Mouse (Mus musculus): ENCODE measurements around the gene Gm45716. TPM values are rescaled to one million over a fixed set of nuclear protein-coding genes. Genes with fewer than 3 reads are reported as not detected.

The Gm45716 gene
- polyA plus RNA-seq, 1 experiment, result 3.0 TPM

- WGBS, result 12% methylated on average over 4 of the region's 4 CpGs
- Histone ChIP-seq H3K36me3 (ENCODE audit: control insufficient read depth, insufficient read depth, low read length) (no peaks in the 10 kb centered on the region), H3K27me3 (ENCODE audit: control insufficient read depth, insufficient read depth, low read length) (no peaks in the 10 kb centered on the region), H3K4me1 (ENCODE audit: control insufficient read depth, insufficient read depth, insufficient read length, low read length) (peaks cover 2% of the 10 kb centered on the region; the same call in 1 of the 2 replicates), H3K27ac (ENCODE audit: insufficient read depth, low read depth, low read length) (peak overlapping the region; percentile 13), H3K4me3 (ENCODE audit: low read depth, low read length) (no peak overlapping the region)
- TF ChIP-seq POLR2A (IDR thresholded peaks at IDR 0.05; ENCODE audit: low read depth, low read length) (no peak), CTCF (IDR thresholded peaks at IDR 0.05; ENCODE audit: extremely low read depth, insufficient read length, insufficient replicate concordance, low read depth, low read length) (no peak)
These were observed 2.7 kb upstream of the Gm45716 start for GRCm38 (mm10) chr11:90184756-90185155.

DNA sequence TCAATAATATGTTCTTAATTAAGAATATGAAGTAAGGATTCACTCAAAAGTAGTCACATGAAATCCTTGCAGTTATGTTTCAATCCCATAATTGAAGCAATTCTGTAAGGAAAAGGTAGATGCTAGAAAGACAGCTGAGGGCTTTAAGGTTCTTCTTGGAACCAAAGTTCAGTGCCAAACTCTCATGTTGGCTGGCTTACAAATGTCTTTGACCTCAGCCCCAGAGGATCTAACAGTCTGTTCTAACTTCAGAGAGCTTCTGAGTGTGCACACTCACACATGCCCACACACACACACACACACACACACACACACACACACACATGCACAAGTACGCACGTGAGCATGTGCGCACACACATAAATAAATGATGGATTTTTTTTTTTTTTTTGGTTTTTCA, 2.7 kb downstream of the Gm45716 start:
- no peaks in the 10 kb centered on the region for H3K36me3 ChIP-seq (ENCODE audit: control insufficient read depth, insufficient read depth, low read length)
- no peak overlapping the region for H3K4me3 ChIP-seq (ENCODE audit: low read depth, low read length)
- H3K4me1 ChIP-seq (ENCODE audit: control insufficient read depth, insufficient read depth, insufficient read length, low read length), result no peaks in the 10 kb centered on the region
- H3K27ac ChIP-seq (ENCODE audit: insufficient read depth, low read depth, low read length), result no peak overlapping the region
- no peak for TF ChIP-seq CTCF (IDR thresholded peaks at IDR 0.05; ENCODE audit: extremely low read depth, insufficient read length, insufficient replicate concordance, low read depth, low read length)
- TF ChIP-seq POLR2A (IDR thresholded peaks at IDR 0.05; ENCODE audit: low read depth, low read length), result no peak
- WGBS, result 91% methylated on average over 3 of the region's 3 CpGs
- H3K27me3 ChIP-seq (ENCODE audit: control insufficient read depth, insufficient read depth, low read length), result no peaks in the 10 kb centered on the region

- no peak overlapping the region for H3K4me3 ChIP-seq (ENCODE audit: low read depth, low read length)
- TF ChIP-seq CTCF (IDR thresholded peaks at IDR 0.05; ENCODE audit: extremely low read depth, insufficient read length, insufficient replicate concordance, low read depth, low read length) (no peak), POLR2A (IDR thresholded peaks at IDR 0.05; ENCODE audit: low read depth, low read length) (no peak)
- no peak overlapping the region for H3K27ac ChIP-seq (ENCODE audit: insufficient read depth, low read depth, low read length)
- H3K36me3 ChIP-seq (ENCODE audit: control insufficient read depth, insufficient read depth, low read length), result no peaks in the 10 kb centered on the region
- peaks cover 5% of the 10 kb centered on the region for H3K4me1 ChIP-seq (ENCODE audit: control insufficient read depth, insufficient read depth, insufficient read length, low read length)
- 74% methylated on average over 1 of the region's 1 CpGs for WGBS
- no peaks in the 10 kb centered on the region for H3K27me3 ChIP-seq (ENCODE audit: control insufficient read depth, insufficient read depth, low read length)
These were observed 7.5 kb downstream of the Gm45716 start for GRCm38 (mm10) chr11:90194946-90195345.

DNA sequence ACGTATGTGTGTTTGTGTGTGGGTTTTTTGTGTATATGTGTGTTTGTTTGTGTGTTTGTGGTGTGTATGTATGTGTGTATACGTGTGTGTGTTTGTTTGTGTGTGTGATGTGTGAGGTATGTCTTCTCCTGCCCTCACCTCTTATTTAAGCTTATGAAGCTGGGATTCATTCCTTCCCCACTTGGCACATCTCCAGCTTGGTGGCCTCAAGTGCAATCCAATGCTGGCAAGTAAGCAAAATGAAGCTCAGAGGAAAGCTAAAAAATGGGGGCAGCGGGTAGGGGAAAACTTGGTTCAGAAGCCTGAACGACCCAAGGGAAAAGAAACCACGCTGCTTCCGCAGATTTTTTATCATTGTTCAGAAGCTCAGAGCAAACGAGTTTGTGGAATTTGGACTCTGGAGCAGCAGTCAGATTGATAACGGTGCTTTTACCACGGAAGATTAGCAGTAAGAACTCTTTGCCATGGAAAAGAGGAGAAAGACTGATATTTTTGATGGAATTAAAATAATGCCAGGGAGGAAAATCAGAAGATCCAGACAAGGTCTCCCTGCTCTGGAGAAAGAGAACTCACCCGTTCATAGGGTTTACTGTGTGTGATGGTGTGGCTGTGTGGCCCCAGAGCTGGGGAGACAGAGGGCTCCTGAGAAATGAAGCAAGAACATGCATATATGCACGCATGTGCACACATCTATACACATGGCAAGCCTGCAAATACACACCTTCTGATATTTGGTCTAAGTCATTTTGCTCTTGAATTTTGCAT, 8.5 kb downstream of the Gm45716 start:
- no peaks in the 10 kb centered on the region for H3K27me3 ChIP-seq (ENCODE audit: control insufficient read depth, insufficient read depth, low read length)
- H3K4me3 ChIP-seq (ENCODE audit: low read depth, low read length), result no peak overlapping the region
- WGBS, result 27% methylated on average over 11 of the region's 11 CpGs
- no peaks in the 10 kb centered on the region for H3K36me3 ChIP-seq (ENCODE audit: control insufficient read depth, insufficient read depth, low read length)
- H3K27ac ChIP-seq (ENCODE audit: insufficient read depth, low read depth, low read length), result peak overlapping the region; percentile 64
- peaks cover 5% of the 10 kb centered on the region for H3K4me1 ChIP-seq (ENCODE audit: control insufficient read depth, insufficient read depth, insufficient read length, low read length)
- TF ChIP-seq POLR2A (IDR thresholded peaks at IDR 0.05; ENCODE audit: low read depth, low read length) (no peak), CTCF (IDR thresholded peaks at IDR 0.05; ENCODE audit: extremely low read depth, insufficient read length, insufficient replicate concordance, low read depth, low read length) (no peak)

GRCm38 (mm10) chr11:90196521-90197215, 9.2 kb downstream of the Gm45716 start:
- WGBS, result 19% methylated on average over 12 of the region's 12 CpGs
- Histone ChIP-seq H3K4me3 (ENCODE audit: low read depth, low read length) (no peak overlapping the region), H3K27ac (ENCODE audit: insufficient read depth, low read depth, low read length) (peak overlapping the region; percentile 57), H3K4me1 (ENCODE audit: control insufficient read depth, insufficient read depth, insufficient read length, low read length) (peaks cover 5% of the 10 kb centered on the region), H3K36me3 (ENCODE audit: control insufficient read depth, insufficient read depth, low read length) (no peaks in the 10 kb centered on the region), H3K27me3 (ENCODE audit: control insufficient read depth, insufficient read depth, low read length) (no peaks in the 10 kb centered on the region)
- TF ChIP-seq POLR2A (IDR thresholded peaks at IDR 0.05; ENCODE audit: low read depth, low read length), result no peak
- TF ChIP-seq CTCF (IDR thresholded peaks at IDR 0.05; ENCODE audit: extremely low read depth, insufficient read length, insufficient replicate concordance, low read depth, low read length), result no peak

- WGBS, result 75% methylated on average over 5 of the region's 5 CpGs
- no peak for TF ChIP-seq POLR2A (IDR thresholded peaks at IDR 0.05; ENCODE audit: low read depth, low read length)
- TF ChIP-seq CTCF (IDR thresholded peaks at IDR 0.05; ENCODE audit: extremely low read depth, insufficient read length, insufficient replicate concordance, low read depth, low read length), result no peak
- H3K27me3 ChIP-seq (ENCODE audit: control insufficient read depth, insufficient read depth, low read length), result no peaks in the 10 kb centered on the region
- H3K27ac ChIP-seq (ENCODE audit: insufficient read depth, low read depth, low read length), result no peak overlapping the region
- H3K4me3 ChIP-seq (ENCODE audit: low read depth, low read length), result no peak overlapping the region
- H3K4me1 ChIP-seq (ENCODE audit: control insufficient read depth, insufficient read depth, insufficient read length, low read length), result peaks cover 5% of the 10 kb centered on the region
- H3K36me3 ChIP-seq (ENCODE audit: control insufficient read depth, insufficient read depth, low read length), result no peaks in the 10 kb centered on the region
These were observed 10.6 kb downstream of the Gm45716 start for GRCm38 (mm10) chr11:90198048-90198447.

DNA sequence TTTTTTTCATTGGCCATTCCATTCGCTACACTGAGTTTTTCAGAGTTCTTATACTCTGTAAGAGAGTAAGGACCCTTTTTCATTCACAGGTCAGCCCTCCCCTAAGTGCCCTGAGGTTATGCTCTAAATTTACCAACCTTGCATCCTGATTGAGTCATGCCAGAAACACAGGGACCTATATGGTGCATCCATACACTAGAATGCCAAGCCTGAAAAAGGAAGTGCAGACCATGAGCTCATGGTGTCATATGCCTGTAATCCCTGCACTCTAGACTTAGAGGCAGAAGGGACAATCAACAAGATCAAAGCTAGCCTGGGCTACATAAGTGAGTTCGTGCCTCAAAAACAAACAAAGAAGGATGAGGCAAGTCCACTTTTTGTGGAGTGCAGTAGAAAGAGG, 13.3 kb downstream of the Gm45716 start:
- peaks cover under 1% of the 10 kb centered on the region; the same call in 1 of the 2 replicates for H3K4me1 ChIP-seq (ENCODE audit: control insufficient read depth, insufficient read depth, insufficient read length, low read length)
- H3K36me3 ChIP-seq (ENCODE audit: control insufficient read depth, insufficient read depth, low read length), result no peaks in the 10 kb centered on the region
- WGBS, result 97% methylated on average over 2 of the region's 2 CpGs
- H3K27ac ChIP-seq (ENCODE audit: insufficient read depth, low read depth, low read length), result no peak overlapping the region
- TF ChIP-seq CTCF (IDR thresholded peaks at IDR 0.05; ENCODE audit: extremely low read depth, insufficient read length, insufficient replicate concordance, low read depth, low read length), result no peak
- no peak for TF ChIP-seq POLR2A (IDR thresholded peaks at IDR 0.05; ENCODE audit: low read depth, low read length)
- no peak overlapping the region for H3K4me3 ChIP-seq (ENCODE audit: low read depth, low read length)
- no peaks in the 10 kb centered on the region for H3K27me3 ChIP-seq (ENCODE audit: control insufficient read depth, insufficient read depth, low read length)
